Mouse (Mus musculus) CH12F3 (cell line): ENCODE data around the gene Pgpep1l.

Experiments
- in situ Hi-C: fragments of 300-500 bp; cut with MboI; formaldehyde crosslinking; loops from 2 replicates; pipeline ENCODE4 v1.14.3; 2020; ENCODE audit warnings: low sequenced_read_pairs

Pgpep1l gene

DNA sequence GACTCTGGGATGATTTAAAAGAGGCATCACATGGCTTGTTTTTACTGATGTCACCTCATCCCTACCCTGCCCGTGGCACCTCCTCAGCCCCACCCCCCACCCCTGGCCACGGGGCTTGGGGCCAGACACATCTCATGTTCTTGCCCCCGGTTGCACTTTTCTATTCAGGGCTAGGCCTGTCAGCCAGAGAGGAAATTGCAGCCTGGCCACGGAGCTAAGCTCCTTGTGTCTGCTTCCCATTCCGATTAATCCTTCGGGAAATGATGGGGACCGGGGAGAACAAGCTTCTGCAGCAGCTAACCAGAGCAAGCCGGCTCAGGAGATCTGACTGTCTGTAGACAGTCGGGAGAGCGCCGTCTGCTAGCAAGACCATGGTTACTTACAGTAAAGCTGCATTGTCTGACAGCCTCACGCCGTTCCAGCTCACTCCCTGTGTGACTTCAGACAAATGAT lies 40.7 kb downstream of the Pgpep1l start:
- in situ Hi-C loops: no loop called here

DNA sequence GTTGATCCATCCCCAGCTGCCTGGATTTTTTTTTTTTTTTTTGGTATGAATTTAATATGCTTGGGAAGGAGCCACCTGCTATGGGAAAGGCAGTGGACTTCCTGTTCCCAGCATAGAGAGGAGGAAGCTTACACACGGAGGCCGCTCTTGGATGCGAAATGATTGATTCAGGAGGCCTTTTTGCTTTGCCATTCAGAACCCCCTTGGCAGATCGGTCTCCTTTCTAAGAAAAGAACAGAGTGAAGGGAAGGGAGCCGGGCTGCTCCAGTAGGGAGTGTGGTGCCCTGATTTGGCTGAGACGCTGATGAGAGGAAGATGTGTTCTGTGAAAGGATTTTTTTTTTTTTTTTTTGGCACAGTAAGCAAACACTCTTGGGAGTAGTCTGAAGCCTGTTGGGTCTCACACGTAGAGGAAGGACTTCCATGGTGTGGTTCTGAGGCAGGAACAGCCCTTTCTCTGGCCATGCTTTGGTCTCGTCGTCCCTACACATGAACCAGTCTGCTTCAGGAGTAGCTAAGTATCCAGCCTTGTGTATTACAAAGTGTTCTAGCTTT lies 42.3 kb downstream of the Pgpep1l start:
- in situ Hi-C loops: no loop called here

DNA sequence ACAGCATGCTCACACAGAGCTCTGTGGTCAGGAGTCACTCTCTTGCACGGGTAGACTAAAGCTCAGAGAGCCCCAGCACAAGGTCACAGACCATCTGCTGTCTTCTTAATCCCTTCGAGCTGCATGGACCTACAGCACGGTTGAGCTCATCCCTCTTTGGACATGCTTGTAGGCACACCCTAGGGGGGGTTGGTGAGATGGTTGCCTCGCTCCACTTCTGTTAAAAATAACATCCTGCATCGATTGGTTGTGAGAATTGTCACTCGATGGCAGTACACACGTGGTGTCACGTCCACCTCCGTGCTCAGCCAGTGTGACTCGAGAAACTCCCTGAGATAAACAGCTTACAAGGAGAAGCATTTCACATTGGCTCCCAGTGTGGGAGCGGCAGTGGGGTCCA lies 45.2 kb downstream of the Pgpep1l start:
- in situ Hi-C loops: no loop called here

GRCm38 (mm10) chr7:68215522-68216070 lies 48.4 kb downstream of the Pgpep1l start:
- in situ Hi-C loops: no loop called here

- in situ Hi-C loops: no loop called here
Measured at GRCm38 (mm10) chr7:68213842-68214241, 50.2 kb downstream of the Pgpep1l start.

GRCm38 (mm10) chr7:68211883-68212282 lies 52.1 kb downstream of the Pgpep1l start:
- in situ Hi-C loops: no loop called here

DNA sequence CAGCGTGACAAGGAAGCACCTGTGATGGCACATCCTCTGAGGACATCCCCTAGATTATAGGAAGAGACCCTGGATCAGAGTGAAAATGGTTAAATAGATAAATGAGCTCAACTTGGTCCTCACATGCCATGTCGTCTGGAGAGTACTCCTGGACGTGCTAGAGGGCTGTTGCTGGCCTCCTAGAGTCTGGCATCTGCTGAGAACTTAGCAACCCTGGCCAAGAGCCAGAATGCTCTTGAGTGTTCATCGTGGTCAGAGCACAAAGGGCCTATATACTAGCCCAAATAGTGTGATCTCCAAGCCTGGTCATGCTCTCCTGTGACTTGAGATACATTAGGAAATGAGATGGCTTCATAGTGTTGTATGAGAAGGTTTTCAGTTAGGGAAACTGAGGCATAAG lies 53.6 kb downstream of the Pgpep1l start:
- in situ Hi-C loops: no loop called here

GRCm38 (mm10) chr7:68209039-68209438 lies 55.0 kb downstream of the Pgpep1l start:
- in situ Hi-C loops: no loop called here

- in situ Hi-C loops: no loop called here
Measured at GRCm38 (mm10) chr7:68205776-68206427, 58.1 kb downstream of the Pgpep1l start.

- in situ Hi-C loops: no loop called here
Measured at GRCm38 (mm10) chr7:68199609-68200008, 64.4 kb downstream of the Pgpep1l start.

DNA sequence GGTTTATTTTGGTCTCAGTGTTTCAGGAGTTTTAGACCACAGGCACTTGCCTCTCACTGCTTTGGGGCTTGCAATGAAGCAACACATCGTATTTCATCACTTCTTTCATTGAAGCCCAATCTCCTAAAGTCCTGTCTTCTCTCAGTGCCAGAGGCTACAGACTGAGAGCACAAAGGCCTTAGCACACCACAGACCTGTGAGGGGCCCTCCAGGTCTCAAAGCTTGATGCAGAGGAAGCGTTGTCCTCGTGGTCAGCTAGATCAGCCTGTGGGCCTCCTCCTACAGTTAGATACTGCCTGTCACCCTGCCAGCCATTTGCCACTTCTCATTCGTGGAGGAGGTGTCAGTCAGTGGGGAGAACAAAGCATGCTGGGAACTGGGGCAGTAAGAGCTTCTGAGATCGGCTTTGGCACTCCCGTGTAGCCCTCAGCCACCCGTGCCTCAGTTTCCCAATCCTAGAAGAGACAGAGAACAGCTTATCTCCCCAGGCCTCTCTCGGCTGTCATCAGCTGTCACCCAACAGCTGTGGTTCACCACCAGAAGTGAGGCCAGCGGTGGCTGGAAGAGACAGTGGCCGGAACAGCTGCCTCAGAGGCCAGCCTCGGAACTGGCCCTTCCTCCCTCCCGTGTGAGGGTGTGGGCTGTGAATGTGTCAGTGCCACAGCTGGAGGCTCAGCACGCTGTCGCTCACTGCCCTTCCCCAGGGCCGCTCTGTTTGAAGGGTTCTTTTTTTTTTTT lies 69.9 kb downstream of the Pgpep1l start:
- in situ Hi-C loops: no loop called here

GRCm38 (mm10) chr7:68189691-68190456 lies 74.2 kb downstream of the Pgpep1l start:
- in situ Hi-C loops: no loop called here

DNA sequence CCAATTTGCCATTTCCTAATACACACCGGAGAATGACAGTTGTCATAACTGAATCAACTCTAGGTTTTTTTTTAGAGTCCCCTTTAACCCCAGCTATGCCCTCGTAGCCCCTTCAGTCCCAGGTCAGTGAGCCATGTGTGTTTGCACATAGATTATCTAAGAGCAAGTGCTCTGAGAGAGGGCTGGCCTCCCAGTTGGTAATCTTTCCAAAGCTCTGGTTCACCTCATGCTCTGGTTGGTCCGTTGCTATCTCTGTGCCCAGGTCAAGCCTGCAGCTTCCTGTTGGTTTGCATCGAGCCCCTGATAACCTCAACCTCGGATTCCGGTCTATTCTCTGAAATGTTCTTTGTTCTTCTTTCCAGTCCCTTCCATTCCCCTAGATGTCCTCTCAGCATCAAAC lies 74.8 kb downstream of the Pgpep1l start:
- in situ Hi-C loops: no loop called here
